Mouse (Mus musculus): ENCODE results near the gene Fgfr2. TPM values are rescaled to one million over a fixed set of nuclear protein-coding genes. Genes with fewer than 3 reads are reported as not detected.
"Not testable (repeated sequence)": the region's sequence is repeated elsewhere in the genome, so short reads cannot be mapped to it uniquely, and the experiment has no call there.

Fgfr2 gene
- polyA plus RNA-seq, 1 experiment from 2014 or later, result 20.3 TPM

DNA sequence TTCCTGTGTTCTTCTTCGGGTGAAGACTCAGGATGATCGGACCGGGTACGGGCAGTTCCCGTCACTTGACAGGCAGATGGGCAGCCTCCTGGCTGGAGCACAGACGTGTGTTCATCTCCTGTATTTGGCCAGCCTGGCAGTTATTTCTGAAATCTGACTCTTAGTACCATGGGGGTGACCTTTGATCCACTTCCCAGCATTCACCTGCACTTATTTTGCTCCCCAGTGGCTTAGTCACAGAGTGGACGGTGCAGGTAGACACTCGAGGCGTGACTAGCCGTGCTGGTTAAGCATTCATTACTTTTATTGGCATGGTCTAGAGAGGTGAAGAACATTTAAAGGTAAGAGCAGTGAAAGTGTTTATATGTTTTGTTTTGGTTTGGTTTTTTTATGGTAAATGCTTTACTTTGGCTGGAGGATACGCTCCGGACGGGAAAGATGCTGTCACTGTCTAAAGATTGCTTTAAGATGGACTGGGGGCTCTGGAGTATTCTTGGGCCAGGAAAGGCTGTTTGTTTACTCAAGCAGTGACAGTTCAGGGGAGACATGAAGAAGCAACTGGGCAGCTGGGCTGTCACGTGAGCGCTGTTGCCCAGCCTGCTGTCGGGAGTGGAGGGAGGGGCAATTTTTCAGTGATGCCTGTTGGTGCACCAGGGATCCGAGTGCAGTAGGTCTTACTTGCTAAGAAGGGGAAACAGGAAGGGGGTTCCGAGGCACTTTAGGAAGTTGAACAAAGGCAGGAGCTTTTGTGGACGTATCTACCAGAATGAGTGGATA is 2526.9 kb downstream of the Fgfr2 start:
- H3K4me1 ChIP-seq (ENCODE audit: control insufficient read depth, insufficient read depth, low read length), result peaks cover 11% of the 10 kb centered on the region
- H3K27ac ChIP-seq (ENCODE audit: low read length); H3K36me3 ChIP-seq (ENCODE audit: control insufficient read depth, insufficient read depth); H3K9me3 ChIP-seq (replicated peaks; ENCODE audit: control insufficient read depth, low read length); H3K4me3 ChIP-seq (ENCODE audit: low read length); ATAC-seq (replicated peaks; ENCODE audit: extremely low read depth, insufficient read depth, low FRiP score); H3K27me3 ChIP-seq (ENCODE audit: control insufficient read depth, insufficient read depth, low read length); H3K9ac ChIP-seq (ENCODE audit: low read length); H3K4me2 ChIP-seq (ENCODE audit: low read depth, low read length): not testable (repeated sequence)
- WGBS, result 43% methylated on average over 9 of the region's 19 CpGs

DNA sequence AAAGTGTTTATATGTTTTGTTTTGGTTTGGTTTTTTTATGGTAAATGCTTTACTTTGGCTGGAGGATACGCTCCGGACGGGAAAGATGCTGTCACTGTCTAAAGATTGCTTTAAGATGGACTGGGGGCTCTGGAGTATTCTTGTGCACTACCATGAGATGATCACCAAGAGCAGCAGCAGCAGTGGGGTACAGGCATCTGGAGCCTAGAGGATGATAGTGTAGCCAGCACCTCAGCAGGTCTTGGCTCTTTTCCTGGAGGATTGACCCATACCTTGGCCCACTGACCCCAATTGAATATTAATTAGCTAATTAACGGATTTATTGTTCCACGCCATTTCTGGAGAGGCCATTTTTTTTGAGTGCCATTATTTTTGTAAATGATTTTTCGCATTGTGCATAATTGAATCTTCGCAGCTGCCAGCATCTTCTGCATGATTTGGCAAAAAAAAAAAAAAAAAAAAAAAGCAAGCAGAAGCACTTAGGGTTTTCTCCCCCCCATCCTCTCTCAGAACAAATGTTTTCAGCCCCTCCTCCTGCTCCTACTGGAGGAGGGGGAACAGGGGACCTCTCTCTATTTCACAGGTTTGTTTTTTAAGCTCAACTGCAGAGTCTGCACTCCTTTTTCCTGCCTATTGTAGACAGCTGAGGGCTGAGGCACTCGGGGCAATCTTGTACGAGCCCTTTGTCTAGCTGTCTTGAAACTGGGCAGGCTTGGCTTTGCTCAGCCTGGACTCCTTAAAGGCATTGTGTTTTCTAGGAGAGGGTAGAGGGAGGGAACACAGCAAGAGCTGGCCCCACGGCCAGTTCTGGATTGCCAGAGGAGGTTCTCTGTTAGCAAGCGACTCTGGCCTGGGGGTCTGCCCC is 2529.5 kb downstream of the Fgfr2 start:
- H3K27me3 ChIP-seq (ENCODE audit: control insufficient read depth, insufficient read depth, low read length); H3K27ac ChIP-seq (ENCODE audit: low read length); H3K36me3 ChIP-seq (ENCODE audit: control insufficient read depth, insufficient read depth); ATAC-seq (replicated peaks; ENCODE audit: extremely low read depth, insufficient read depth, low FRiP score); H3K9me3 ChIP-seq (replicated peaks; ENCODE audit: control insufficient read depth, low read length); H3K9ac ChIP-seq (ENCODE audit: low read length); H3K4me2 ChIP-seq (ENCODE audit: low read depth, low read length); H3K4me3 ChIP-seq (ENCODE audit: low read length): not testable (repeated sequence)
- WGBS, result 84% methylated on average over 6 of the region's 11 CpGs
- peaks cover 14% of the 10 kb centered on the region for H3K4me1 ChIP-seq (ENCODE audit: control insufficient read depth, insufficient read depth, low read length)

DNA sequence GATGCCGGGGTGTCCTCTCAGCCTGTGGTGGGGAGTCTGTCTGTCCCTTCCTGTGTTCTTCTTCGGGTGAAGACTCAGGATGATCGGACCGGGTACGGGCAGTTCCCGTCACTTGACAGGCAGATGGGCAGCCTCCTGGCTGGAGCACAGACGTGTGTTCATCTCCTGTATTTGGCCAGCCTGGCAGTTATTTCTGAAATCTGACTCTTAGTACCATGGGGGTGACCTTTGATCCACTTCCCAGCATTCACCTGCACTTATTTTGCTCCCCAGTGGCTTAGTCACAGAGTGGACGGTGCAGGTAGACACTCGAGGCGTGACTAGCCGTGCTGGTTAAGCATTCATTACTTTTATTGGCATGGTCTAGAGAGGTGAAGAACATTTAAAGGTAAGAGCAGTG is 2530.2 kb downstream of the Fgfr2 start:
- not testable (repeated sequence) for H3K4me3 ChIP-seq (ENCODE audit: low read length); H3K9me3 ChIP-seq (replicated peaks; ENCODE audit: control insufficient read depth, low read length); H3K36me3 ChIP-seq (ENCODE audit: control insufficient read depth, insufficient read depth); H3K9ac ChIP-seq (ENCODE audit: low read length); H3K27ac ChIP-seq (ENCODE audit: low read length); H3K27me3 ChIP-seq (ENCODE audit: control insufficient read depth, insufficient read depth, low read length); ATAC-seq (replicated peaks; ENCODE audit: extremely low read depth, insufficient read depth, low FRiP score); H3K4me2 ChIP-seq (ENCODE audit: low read depth, low read length)
- no CpG with 5 or more reads among the region's 11 CpGs for WGBS
- peaks cover 14% of the 10 kb centered on the region for H3K4me1 ChIP-seq (ENCODE audit: control insufficient read depth, insufficient read depth, low read length)

DNA sequence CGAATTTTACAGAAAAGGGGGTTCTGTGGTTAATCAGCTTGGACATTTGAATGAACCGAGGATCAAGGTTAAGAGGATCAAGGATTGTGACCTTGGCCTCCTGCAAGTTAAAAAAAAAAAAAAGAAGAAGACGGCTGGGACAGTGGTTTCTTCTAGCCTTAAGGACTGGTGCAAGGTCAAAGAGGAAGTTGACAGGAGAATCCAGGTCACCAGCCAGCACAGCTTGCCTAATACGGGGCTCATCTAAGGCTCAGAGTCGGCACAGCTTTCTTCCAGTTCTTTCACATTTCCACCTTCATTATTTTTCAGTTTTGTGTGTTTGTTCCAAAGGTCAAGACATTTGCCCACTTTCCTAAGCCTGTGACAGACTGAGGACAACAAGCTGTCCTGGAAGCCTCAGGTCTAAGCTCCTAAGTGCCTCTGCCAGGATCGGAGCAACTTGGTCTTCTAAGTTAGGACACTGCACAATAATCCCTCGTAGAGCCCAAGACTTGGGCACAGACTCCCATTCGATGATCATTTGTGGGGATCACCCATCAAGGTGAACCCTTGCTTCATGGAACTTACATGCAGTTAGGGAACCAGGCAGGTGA is 2532.2 kb downstream of the Fgfr2 start:
- no peak overlapping the region for H3K4me2 ChIP-seq (ENCODE audit: low read depth, low read length)
- H3K4me3 ChIP-seq (ENCODE audit: low read length), result no peak overlapping the region
- H3K9me3 ChIP-seq (replicated peaks; ENCODE audit: control insufficient read depth, low read length), result no peaks in the 10 kb centered on the region
- peaks cover 2% of the 10 kb centered on the region; the same call in 1 of the 2 replicates for H3K4me1 ChIP-seq (ENCODE audit: control insufficient read depth, insufficient read depth, low read length)
- H3K27ac ChIP-seq (ENCODE audit: low read length), result no peak overlapping the region
- H3K27me3 ChIP-seq (ENCODE audit: control insufficient read depth, insufficient read depth, low read length), result no peaks in the 10 kb centered on the region
- H3K36me3 ChIP-seq (ENCODE audit: control insufficient read depth, insufficient read depth), result no peaks in the 10 kb centered on the region
- peak overlapping the region; percentile 41; the same call in 1 of the 2 replicates for H3K9ac ChIP-seq (ENCODE audit: low read length)
- WGBS, result 65% methylated on average over 8 of the region's 8 CpGs
- ATAC-seq (replicated peaks; ENCODE audit: extremely low read depth, insufficient read depth, low FRiP score), result no peak

DNA sequence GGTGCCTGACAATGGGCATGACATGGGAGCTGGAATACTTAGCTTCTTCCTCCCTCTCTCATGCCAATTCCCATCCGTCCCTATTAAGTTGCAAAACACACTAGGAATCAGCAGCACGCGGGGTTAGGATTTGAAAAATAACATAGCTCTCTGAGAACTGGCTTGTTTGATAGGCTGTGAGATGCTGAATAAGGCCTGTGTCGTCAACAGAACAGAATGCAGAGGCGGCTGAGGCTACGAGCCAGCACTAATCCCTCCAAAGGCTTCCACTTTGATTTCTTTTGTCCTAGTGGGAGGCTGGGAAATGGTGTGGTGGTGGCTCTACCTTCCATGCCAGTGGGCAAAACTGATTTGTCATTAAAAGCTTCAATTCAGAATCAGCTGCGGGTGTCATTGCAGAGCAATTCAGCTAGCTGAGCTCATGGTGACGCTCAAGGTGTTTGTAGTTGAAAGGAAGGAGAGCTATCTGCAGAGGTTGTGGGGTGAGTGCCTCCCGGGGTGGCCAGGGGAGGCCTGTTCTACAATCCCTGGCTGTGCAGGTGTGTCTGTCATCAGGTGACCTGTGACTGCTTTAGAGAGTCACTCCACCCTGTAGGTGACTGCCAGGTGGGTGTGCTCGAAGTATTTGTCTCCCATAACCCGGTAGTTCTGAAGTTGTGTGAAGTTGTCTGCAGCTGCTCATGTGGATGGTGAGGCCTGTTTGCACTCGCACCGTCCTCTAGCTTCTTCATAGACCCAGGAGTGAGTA is 2532.9 kb downstream of the Fgfr2 start:
- H3K27ac ChIP-seq (ENCODE audit: low read length), result no peak overlapping the region; the same call in 1 of the 2 replicates
- H3K36me3 ChIP-seq (ENCODE audit: control insufficient read depth, insufficient read depth), result no peaks in the 10 kb centered on the region
- H3K27me3 ChIP-seq (ENCODE audit: control insufficient read depth, insufficient read depth, low read length), result no peaks in the 10 kb centered on the region
- no peak overlapping the region for H3K4me3 ChIP-seq (ENCODE audit: low read length)
- WGBS, result 59% methylated on average over 13 of the region's 13 CpGs
- peaks cover 2% of the 10 kb centered on the region; the same call in 1 of the 2 replicates for H3K4me1 ChIP-seq (ENCODE audit: control insufficient read depth, insufficient read depth, low read length)
- H3K9ac ChIP-seq (ENCODE audit: low read length), result peak overlapping the region; percentile 41
- ATAC-seq (replicated peaks; ENCODE audit: extremely low read depth, insufficient read depth, low FRiP score), result peak; percentile 28; the same call in 1 of the 2 replicates
- no peak overlapping the region for H3K4me2 ChIP-seq (ENCODE audit: low read depth, low read length)
- H3K9me3 ChIP-seq (replicated peaks; ENCODE audit: control insufficient read depth, low read length), result no peaks in the 10 kb centered on the region

DNA sequence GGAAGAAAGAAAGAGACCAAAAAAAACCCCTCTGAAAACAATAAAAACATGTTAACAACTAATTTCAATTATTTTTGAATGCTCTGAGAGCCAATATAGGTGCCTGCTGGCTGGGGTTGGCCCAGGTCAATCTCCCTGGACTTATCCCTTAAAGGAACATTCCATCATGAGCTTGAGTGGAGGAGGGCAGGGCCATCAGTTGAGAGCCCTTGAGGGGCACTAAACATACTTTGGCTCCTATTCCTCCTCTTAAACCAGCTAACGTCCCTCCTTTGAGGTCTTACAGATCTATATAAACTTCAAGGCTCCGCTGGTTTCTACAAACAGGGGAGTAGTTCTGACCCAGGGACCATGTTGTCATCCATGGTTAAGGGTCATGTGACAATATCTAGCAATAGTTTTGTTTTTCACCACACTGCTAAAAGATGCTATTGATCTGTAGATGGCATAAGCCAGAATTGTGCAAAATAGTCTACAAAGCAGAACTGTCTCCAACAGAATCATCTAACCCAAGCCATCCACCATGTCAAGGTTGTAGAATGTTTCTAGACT is 2536.6 kb downstream of the Fgfr2 start:
- H3K27ac ChIP-seq (ENCODE audit: low read length), result no peak overlapping the region
- H3K4me2 ChIP-seq (ENCODE audit: low read depth, low read length), result no peak overlapping the region
- H3K9me3 ChIP-seq (replicated peaks; ENCODE audit: control insufficient read depth, low read length), result no peaks in the 10 kb centered on the region
- WGBS, result 84% methylated on average over 2 of the region's 2 CpGs
- peaks cover 2% of the 10 kb centered on the region; the same call in 1 of the 2 replicates for H3K4me1 ChIP-seq (ENCODE audit: control insufficient read depth, insufficient read depth, low read length)
- H3K4me3 ChIP-seq (ENCODE audit: low read length), result no peak overlapping the region
- no peak overlapping the region for H3K9ac ChIP-seq (ENCODE audit: low read length)
- no peak for ATAC-seq (replicated peaks; ENCODE audit: extremely low read depth, insufficient read depth, low FRiP score)
- H3K27me3 ChIP-seq (ENCODE audit: control insufficient read depth, insufficient read depth, low read length), result no peaks in the 10 kb centered on the region
- no peaks in the 10 kb centered on the region for H3K36me3 ChIP-seq (ENCODE audit: control insufficient read depth, insufficient read depth)

DNA sequence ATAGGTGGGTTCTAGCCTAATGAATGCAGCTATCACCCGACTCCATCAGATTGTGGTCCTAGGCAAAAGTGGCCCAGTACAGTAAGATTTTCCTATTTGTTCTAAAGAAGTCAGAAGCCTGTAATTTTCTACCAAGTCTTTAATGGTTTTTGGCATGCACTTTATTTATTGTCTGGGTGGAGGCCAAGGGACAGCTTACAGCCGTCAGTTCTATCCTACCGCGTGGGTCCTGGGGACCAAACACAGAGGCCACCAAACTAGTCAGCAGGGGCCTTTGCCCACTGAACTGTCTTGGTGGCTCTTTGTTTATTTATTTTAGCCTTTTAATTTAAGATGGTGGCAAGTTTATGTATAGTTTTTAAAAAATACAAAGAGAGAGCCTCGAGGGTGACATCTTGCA is 2544.5 kb downstream of the Fgfr2 start:
- H3K9me3 ChIP-seq (replicated peaks; ENCODE audit: control insufficient read depth, low read length), result no peaks in the 10 kb centered on the region
- no peaks in the 10 kb centered on the region for H3K36me3 ChIP-seq (ENCODE audit: control insufficient read depth, insufficient read depth)
- H3K27ac ChIP-seq (ENCODE audit: low read length), result no peak overlapping the region
- no peaks in the 10 kb centered on the region for H3K27me3 ChIP-seq (ENCODE audit: control insufficient read depth, insufficient read depth, low read length)
- ATAC-seq (replicated peaks; ENCODE audit: extremely low read depth, insufficient read depth, low FRiP score), result no peak
- no peak overlapping the region for H3K9ac ChIP-seq (ENCODE audit: low read length)
- H3K4me3 ChIP-seq (ENCODE audit: low read length), result no peak overlapping the region
- H3K4me2 ChIP-seq (ENCODE audit: low read depth, low read length), result no peak overlapping the region
- WGBS, result 73% methylated on average over 5 of the region's 5 CpGs
- peaks cover 17% of the 10 kb centered on the region for H3K4me1 ChIP-seq (ENCODE audit: control insufficient read depth, insufficient read depth, low read length)

DNA sequence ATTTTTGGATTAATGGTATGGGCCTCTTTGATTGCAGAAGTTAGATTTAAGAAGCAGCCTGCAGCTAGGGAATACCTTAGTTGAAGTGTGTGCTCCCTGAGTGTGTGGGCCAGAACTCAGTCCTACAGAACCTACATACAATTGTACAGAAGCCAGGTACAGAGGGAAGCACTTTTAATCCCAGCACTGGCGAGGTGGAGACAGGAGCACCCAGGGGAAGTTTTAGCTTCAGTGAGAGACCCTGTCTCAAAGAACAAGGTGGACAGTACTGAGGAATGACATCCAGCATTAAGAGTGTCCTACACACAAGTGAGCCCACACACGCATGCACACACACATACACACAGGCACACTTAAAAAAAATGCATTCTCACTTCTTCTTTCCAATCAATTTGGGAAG is 2545.1 kb downstream of the Fgfr2 start:
- ATAC-seq (replicated peaks; ENCODE audit: extremely low read depth, insufficient read depth, low FRiP score), result no peak
- no peak overlapping the region for H3K9ac ChIP-seq (ENCODE audit: low read length)
- no peaks in the 10 kb centered on the region for H3K36me3 ChIP-seq (ENCODE audit: control insufficient read depth, insufficient read depth)
- WGBS, result 88% methylated on average over 2 of the region's 2 CpGs
- peaks cover 17% of the 10 kb centered on the region for H3K4me1 ChIP-seq (ENCODE audit: control insufficient read depth, insufficient read depth, low read length)
- H3K4me2 ChIP-seq (ENCODE audit: low read depth, low read length), result no peak overlapping the region
- no peak overlapping the region for H3K4me3 ChIP-seq (ENCODE audit: low read length)
- H3K9me3 ChIP-seq (replicated peaks; ENCODE audit: control insufficient read depth, low read length), result no peaks in the 10 kb centered on the region
- H3K27ac ChIP-seq (ENCODE audit: low read length), result no peak overlapping the region
- H3K27me3 ChIP-seq (ENCODE audit: control insufficient read depth, insufficient read depth, low read length), result no peaks in the 10 kb centered on the region
